19 mouse cellular contexts compared by ENCODE assay signal in the genomic region with DNA sequence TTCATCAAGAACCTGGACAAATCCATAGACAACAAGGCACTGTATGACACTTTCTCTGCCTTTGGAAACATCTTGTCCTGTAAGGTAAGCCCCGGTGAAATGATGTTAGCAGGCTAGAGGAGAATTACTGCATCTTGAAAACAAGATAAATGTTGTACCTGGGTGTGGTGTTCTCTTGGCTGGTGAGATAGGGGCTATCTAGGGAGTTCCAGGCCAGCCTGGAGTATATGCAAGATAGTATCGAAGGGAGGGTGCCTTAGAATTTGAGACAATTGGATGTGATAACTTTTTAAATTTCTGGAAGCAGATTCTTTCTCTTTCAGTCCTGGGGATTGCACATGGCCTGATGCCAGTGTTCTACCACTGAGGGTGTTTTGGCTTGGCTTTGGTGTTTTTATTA. TPM values are rescaled to one million over a fixed set of nuclear protein-coding genes. Genes with fewer than 3 reads are reported as not detected.
DNase-seq lines count a peak whose midpoint lies in the region; ATAC-seq and TF ChIP-seq lines count a peak whose summit lies in the region.
"Had no signal": no experiment of that assay in that cellular context is flagged by ENCODE, and none has a peak within 500 bp of the region (broad histone marks: within the 10 kb centered on the region; RNA-seq: fewer than 3 reads in every experiment).

No protein-coding gene starts in this region.

- H3K4me3 ChIP-seq in heart, embryonic 12.5 days = peak overlapping the region; percentile 66; the same call in 1 of the 2 replicates
- H3K4me3 ChIP-seq in MEL (ENCODE audit: control insufficient read depth in 1 of 2, insufficient read depth in 1 of 2, low read depth in 2 of 2, low read length in 2 of 2) = 0 out of 4 replicates have a peak overlapping the region, but pooled peaks have one; percentile 1 to 98
- peak overlapping the region; percentile 79 for H3K4me3 ChIP-seq in liver, embryonic 16.5 days (ENCODE audit: low read depth, low read length)

- WGBS in heart, embryonic 12.5 days = 73% methylated on average over 2 of the region's 2 CpGs
- 27% methylated on average over 2 of the region's 2 CpGs for WGBS in liver, embryonic 16.5 days (ENCODE audit: insufficient replicate concordance)

- no peak for TF ChIP-seq CTCF in MEL (IDR thresholded peaks at IDR 0.05 in 2 of 3, conservative IDR thresholded peaks at IDR 0.05 in 1 of 3; ENCODE audit: control insufficient read depth in 1 of 3, insufficient read depth in 1 of 3, low read depth in 2 of 3, low read length in 3 of 3, poor library complexity in 1 of 3, severe bottlenecking in 1 of 3)

- TF ChIP-seq EP300 in MEL (IDR thresholded peaks at IDR 0.05; ENCODE audit: low read depth in 1 of 2, low read length in 2 of 2) = peak; percentile 94 to 96

- TF ChIP-seq POLR2A in MEL (IDR thresholded peaks at IDR 0.05; ENCODE audit: control insufficient read depth in 1 of 2, insufficient read depth in 1 of 2, low read depth in 1 of 2, low read length in 2 of 2, poor library complexity in 1 of 2) = peak in 1 of 2 experiments; percentile 45; a peak in 1 of 4 replicates

- H3K9ac ChIP-seq in heart, embryonic 12.5 days = no peak overlapping the region
- peak overlapping the region; percentile 95 for H3K9ac ChIP-seq in MEL (ENCODE audit: control insufficient read depth, low read depth, low read length, poor library complexity, severe bottlenecking)
- H3K9ac ChIP-seq in liver, embryonic 16.5 days (ENCODE audit: low read depth, low read length) = peak overlapping the region; percentile 81

- peaks cover 61% of the 10 kb centered on the region for H3K36me3 ChIP-seq in heart, embryonic 12.5 days
- H3K36me3 ChIP-seq in MEL (ENCODE audit: control insufficient read depth in 1 of 2, insufficient read depth in 2 of 2, low read length in 2 of 2) = peaks cover 28 to 43% of the 10 kb centered on the region in 2 experiments
- peaks cover 60% of the 10 kb centered on the region for H3K36me3 ChIP-seq in liver, embryonic 16.5 days (ENCODE audit: control insufficient read depth, insufficient read depth)

- ATAC-seq in heart, embryonic 12.5 days (ENCODE audit: insufficient number of reproducible peaks, low FRiP score) = peak; percentile 37; the same call in 1 of the 2 replicates
- peak; percentile 68 for ATAC-seq in erythroblast, adult 5-6 weeks (replicated peaks; ENCODE audit: low FRiP score, poor library complexity, severe bottlenecking)
- ATAC-seq in liver, embryonic 16.5 days (ENCODE audit: low read depth) = peak; percentile 80
- ATAC-seq: hindbrain, postnatal 0 days had no signal

- peaks cover 59% of the 10 kb centered on the region for H3K79me2 ChIP-seq in MEL (ENCODE audit: control insufficient read depth, insufficient read depth, low read length, poor library complexity)

- H3K27ac ChIP-seq in heart, embryonic 12.5 days (ENCODE audit: poor library complexity, severe bottlenecking) = peak overlapping the region; percentile 88; the same call in 1 of the 2 replicates
- H3K27ac ChIP-seq in MEL (ENCODE audit: control insufficient read depth, low read depth, low read length) = peak overlapping the region; percentile 82
- peak overlapping the region; percentile 92 for H3K27ac ChIP-seq in liver, embryonic 16.5 days (ENCODE audit: low read length)
- H3K27ac ChIP-seq: hindbrain, postnatal 0 days had no signal

- TF ChIP-seq RAD21 in MEL (IDR thresholded peaks at IDR 0.05; ENCODE audit: low read depth, low read length) = no peak

- no peak for DNase-seq in heart, adult 9 months (ENCODE audit: low spot score in 2 of 2)
- DNase-seq in MEL (ENCODE audit: low read depth, low spot score) = peak; percentile 69
- no peak for DNase-seq in left cerebral cortex, postnatal 4 days
- DNase-seq in kidney, postnatal 14 days = no peak
- no peak for DNase-seq in ovary, postnatal 10 days (ENCODE audit: low spot score)
- DNase-seq: adrenal gland, adult 2 months; cerebellum, adult 9-11 months; gastrocnemius, postnatal 10 days; kidney, adult 18-20 months; kidney, postnatal 36 days had no signal

- peaks cover 39% of the 10 kb centered on the region for H3K4me1 ChIP-seq in heart, embryonic 12.5 days (replicated peaks)
- H3K4me1 ChIP-seq in MEL (ENCODE audit: control insufficient read depth in 1 of 2, insufficient read depth in 2 of 2, low read length in 2 of 2) = peaks cover 11 to 27% of the 10 kb centered on the region in 2 experiments
- peaks cover 22% of the 10 kb centered on the region for H3K4me1 ChIP-seq in liver, embryonic 16.5 days (ENCODE audit: control insufficient read depth, low read depth, low read length)

- H3K27me3 ChIP-seq in heart, embryonic 12.5 days (replicated peaks) = no peaks in the 10 kb centered on the region
- H3K27me3 ChIP-seq in MEL (ENCODE audit: control insufficient read depth in 1 of 2, insufficient read depth in 2 of 2, low read length in 2 of 2) = no peaks in the 10 kb centered on the region
- no peaks in the 10 kb centered on the region for H3K27me3 ChIP-seq in liver, embryonic 16.5 days (ENCODE audit: control insufficient read depth, insufficient read depth, low read depth, low read length)

- no peaks in the 10 kb centered on the region for H3K9me3 ChIP-seq in heart, embryonic 12.5 days (replicated peaks)
- no peaks in the 10 kb centered on the region for H3K9me3 ChIP-seq in MEL (replicated peaks; ENCODE audit: insufficient read depth, low read length)
- no peaks in the 10 kb centered on the region for H3K9me3 ChIP-seq in liver, embryonic 16.5 days (replicated peaks; ENCODE audit: control insufficient read depth, low read length)

- H3K4me2 ChIP-seq in heart, embryonic 12.5 days = peak overlapping the region; percentile 97
- H3K4me2 ChIP-seq in liver, embryonic 16.5 days (ENCODE audit: low read depth, low read length) = peak overlapping the region; percentile 65

- intact Hi-C loops in left cerebral cortex, postnatal 4 days (cut with DNase I) = no loop called here

TF ChIP-seq in MEL, 35 proteins besides CTCF, POLR2A, EP300 and RAD21 (continues in another document):
- TF ChIP-seq NELFE (IDR thresholded peaks at IDR 0.05; ENCODE audit: low read depth, low read length) (no peak), TBP (IDR thresholded peaks at IDR 0.05; ENCODE audit: low read depth, low read length) (no peak), MAFK (IDR thresholded peaks at IDR 0.05; ENCODE audit: borderline replicate concordance, low read depth, low read length) (0 out of 2 replicates have a peak, but pooled peaks have one; percentile 30), CHD2 (IDR thresholded peaks at IDR 0.05; ENCODE audit: low read length) (no peak; the same call in 1 of the 2 replicates), ETS1 (IDR thresholded peaks at IDR 0.05; ENCODE audit: low read depth, low read length) (peak; percentile 93), ZC3H11A (IDR thresholded peaks at IDR 0.05; ENCODE audit: low read depth, low read length) (no peak), MYB (IDR thresholded peaks at IDR 0.05; ENCODE audit: low read depth, low read length) (no peak), MXI1 (IDR thresholded peaks at IDR 0.05; ENCODE audit: low read depth, low read length) (peak; percentile 64), MAX (IDR thresholded peaks at IDR 0.05; ENCODE audit: low read length) (no peak; the same call in 1 of the 2 replicates), GABPA (IDR thresholded peaks at IDR 0.05; ENCODE audit: low read depth, low read length) (no peak), USF2 (IDR thresholded peaks at IDR 0.05; ENCODE audit: borderline replicate concordance in 1 of 2, insufficient read depth in 1 of 2, low read depth in 1 of 2, low read length in 2 of 2) (no peak)

RNA-seq across cellular contexts. Expression of gene Pabpc4, which starts 24.6 kb away (rescaled TPM):
- 62.7 and 63.0 TPM in 2 replicates for polyA plus RNA-seq in heart, embryonic 12.5 days (2016; fragmentation: Nextera tagmentation; extraction: Ambion mirVana)
- total RNA-seq in MEL (2012; rRNA removed) = 330 and 394 TPM in 2 replicates
- polyA plus RNA-seq in MEL (2012; ENCODE audit: insufficient read depth in 1 of 2, insufficient read length in 2 of 2, low read depth in 1 of 2, low replicate concordance in 2 of 2, missing spikeins in 1 of 2) = 100 to 1,000 TPM in 1 of 2 experiments, not detected in 1; 684 TPM
- total RNA-seq in erythroblast, adult 5-6 weeks (2015; ENCODE audit: low replicate concordance) = 139 and 182 TPM in 2 replicates
- total RNA-seq in erythroblast, adult 5-6 weeks (2017; ENCODE audit: low replicate concordance) = 218 and 250 TPM in 2 replicates
- polyA plus RNA-seq in liver, embryonic 16.5 days (2015; fragmentation: Nextera tagmentation; extraction: Ambion mirVana) = 70.4 and 73.8 TPM in 2 replicates
- 10 to 100 TPM; 62.6 to 65.5 TPM for total RNA-seq in left cerebral cortex, postnatal 4 days (2021)

RNA-seq across cellular contexts. Expression of gene Oxct2a, which starts 36.6 kb away (rescaled TPM):
- polyA plus RNA-seq in heart, embryonic 12.5 days (2016; fragmentation: Nextera tagmentation; extraction: Ambion mirVana) = not detected in 2 replicates
- not detected in 2 replicates for total RNA-seq in MEL (2012; rRNA removed)
- polyA plus RNA-seq in MEL (2012; ENCODE audit: insufficient read depth in 1 of 2, insufficient read length in 2 of 2, low read depth in 1 of 2, low replicate concordance in 2 of 2, missing spikeins in 1 of 2) = under 1 TPM in 1 of 2 experiments, not detected in 1; 0.04 TPM
- not detected in 2 replicates for total RNA-seq in erythroblast, adult 5-6 weeks (2015; ENCODE audit: low replicate concordance)
- total RNA-seq in erythroblast, adult 5-6 weeks (2017; ENCODE audit: low replicate concordance) = not detected in 2 replicates
- polyA plus RNA-seq in liver, embryonic 16.5 days (2015; fragmentation: Nextera tagmentation; extraction: Ambion mirVana) = not detected in 2 replicates
- under 1 TPM in 1 of 2 experiments, not detected in 1; 0.22 TPM for total RNA-seq in left cerebral cortex, postnatal 4 days (2021)
- total RNA-seq: adrenal gland, adult 2 months; heart, postnatal 25 days; monocyte, adult 5-6 weeks had no signal
- polyA plus RNA-seq: adrenal gland, adult 2 months; limb, embryonic 11.5 days; lung, embryonic 16.5 days; neural tube, embryonic 14.5 days had no signal

RNA-seq across cellular contexts. Expression of gene Heyl, which starts 53.4 kb away (rescaled TPM):
- 6.8 and 7.3 TPM in 2 replicates for polyA plus RNA-seq in heart, embryonic 12.5 days (2016; fragmentation: Nextera tagmentation; extraction: Ambion mirVana)
- total RNA-seq in MEL (2012; rRNA removed) = not detected in 2 replicates
- polyA plus RNA-seq in MEL (2012; ENCODE audit: insufficient read depth in 1 of 2, insufficient read length in 2 of 2, low read depth in 1 of 2, low replicate concordance in 2 of 2, missing spikeins in 1 of 2) = not detected
- total RNA-seq in erythroblast, adult 5-6 weeks (2015; ENCODE audit: low replicate concordance) = 0.21 TPM in 1 of 2 replicates, not detected in the other
- total RNA-seq in erythroblast, adult 5-6 weeks (2017; ENCODE audit: low replicate concordance) = not detected in 2 replicates
- polyA plus RNA-seq in liver, embryonic 16.5 days (2015; fragmentation: Nextera tagmentation; extraction: Ambion mirVana) = 1.1 and 1.2 TPM in 2 replicates
- 1 to 10 TPM; 5.9 to 6.6 TPM for total RNA-seq in left cerebral cortex, postnatal 4 days (2021)
- total RNA-seq: monocyte, adult 5-6 weeks had no signal

RNA-seq across cellular contexts. Expression of gene Bmp8a, which starts 56.3 kb away (rescaled TPM):
- 0.14 and 0.31 TPM in 2 replicates for polyA plus RNA-seq in heart, embryonic 12.5 days (2016; fragmentation: Nextera tagmentation; extraction: Ambion mirVana)
- total RNA-seq in MEL (2012; rRNA removed) = 0.19 and 0.23 TPM in 2 replicates
- under 1 TPM in 1 of 2 experiments, not detected in 1; 0.43 TPM for polyA plus RNA-seq in MEL (2012; ENCODE audit: insufficient read depth in 1 of 2, insufficient read length in 2 of 2, low read depth in 1 of 2, low replicate concordance in 2 of 2, missing spikeins in 1 of 2)
- not detected in 2 replicates for total RNA-seq in erythroblast, adult 5-6 weeks (2015; ENCODE audit: low replicate concordance)
- not detected in 2 replicates for total RNA-seq in erythroblast, adult 5-6 weeks (2017; ENCODE audit: low replicate concordance)
- 0.09 and 0.21 TPM in 2 replicates for polyA plus RNA-seq in liver, embryonic 16.5 days (2015; fragmentation: Nextera tagmentation; extraction: Ambion mirVana)
- total RNA-seq in left cerebral cortex, postnatal 4 days (2021) = under 1 TPM in 1 of 2 experiments, not detected in 1; 0.20 TPM
- total RNA-seq: monocyte, adult 5-6 weeks had no signal
